ENCODE assay signal across 1 mouse cellular context in genomic region chr11:87761181-87761721, GRCm38 (mm10).
TF ChIP-seq lines count a peak whose summit lies in the region.

No protein-coding gene starts in this region.

TF ChIP-seq in MEL, 35 proteins besides CTCF, POLR2A, EP300 and RAD21:
- TF ChIP-seq MAX (IDR thresholded peaks at IDR 0.05; ENCODE audit: low read length) (no peak), E2F4 (IDR thresholded peaks at IDR 0.05; ENCODE audit: borderline replicate concordance, low read depth, low read length) (no peak), MYC (IDR thresholded peaks at IDR 0.05; ENCODE audit: low read depth, low read length) (no peak), SMC3 (IDR thresholded peaks at IDR 0.05; ENCODE audit: low read depth, low read length) (no peak)
